Mouse (Mus musculus): Measurements from ENCODE around the gene Itga9. TPM values are rescaled to one million over a fixed set of nuclear protein-coding genes. Genes with fewer than 3 reads are reported as not detected.
A peak's percentile ranks its signal among the peaks of the same experiment; 100 is the strongest.

Gene Itga9
- polyA plus RNA-seq, 1 experiment from 2014 or later, result 1.6 TPM

DNA sequence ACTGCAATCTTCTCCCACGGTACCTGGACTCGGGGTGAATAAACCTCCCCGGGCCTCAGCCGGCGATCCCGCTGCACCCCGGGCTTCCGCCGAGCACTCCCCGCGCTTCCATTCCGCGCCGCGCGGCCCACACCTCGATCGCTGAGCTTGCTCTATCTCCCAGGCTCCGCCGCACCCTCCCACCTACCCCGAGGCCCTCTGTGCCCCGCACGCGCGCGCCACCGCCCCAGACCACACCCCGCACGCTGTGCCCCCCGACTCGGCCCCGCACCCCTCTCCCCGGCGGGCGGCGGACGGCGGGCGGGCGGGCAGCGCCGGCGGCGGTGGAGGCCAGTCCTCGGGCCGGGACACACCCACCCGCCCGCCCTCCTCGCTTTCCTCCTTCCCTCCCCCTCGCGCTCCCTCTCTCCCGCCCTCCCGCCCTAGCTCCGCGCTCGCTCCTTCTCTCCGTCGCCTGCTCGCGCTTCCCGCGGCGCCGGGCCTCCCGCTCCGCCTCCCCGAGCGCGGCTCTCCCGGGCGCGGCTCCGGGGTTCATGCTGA lies 319.7 kb downstream of the Itga9 start, which contains the start of gene Ctdspl:
Gene Ctdspl, plus strand, starts transcription at position 343 of the 540 bp plus-strand sequence.
- Histone ChIP-seq H3K4me3 (peak within 1 kb of the TSS; percentile 75), H3K27me3 (no peaks in the 10 kb centered on the region), H3K4me1 (peaks cover 31% of the 10 kb centered on the region), H3K27ac (replicated peaks) (peak within 1 kb of the TSS; percentile 89), H3K36me3 (no peaks in the 10 kb centered on the region), H3K9ac (replicated peaks) (peak within 1 kb of the TSS; percentile 84), H3K4me2 (replicated peaks) (peak within 1 kb of the TSS; percentile 92), H3K9me3 (no peaks in the 10 kb centered on the region)
- ATAC-seq (replicated peaks), result peak; percentile 66
- under 1% methylated on average over 58 of the region's 73 CpGs for WGBS

DNA sequence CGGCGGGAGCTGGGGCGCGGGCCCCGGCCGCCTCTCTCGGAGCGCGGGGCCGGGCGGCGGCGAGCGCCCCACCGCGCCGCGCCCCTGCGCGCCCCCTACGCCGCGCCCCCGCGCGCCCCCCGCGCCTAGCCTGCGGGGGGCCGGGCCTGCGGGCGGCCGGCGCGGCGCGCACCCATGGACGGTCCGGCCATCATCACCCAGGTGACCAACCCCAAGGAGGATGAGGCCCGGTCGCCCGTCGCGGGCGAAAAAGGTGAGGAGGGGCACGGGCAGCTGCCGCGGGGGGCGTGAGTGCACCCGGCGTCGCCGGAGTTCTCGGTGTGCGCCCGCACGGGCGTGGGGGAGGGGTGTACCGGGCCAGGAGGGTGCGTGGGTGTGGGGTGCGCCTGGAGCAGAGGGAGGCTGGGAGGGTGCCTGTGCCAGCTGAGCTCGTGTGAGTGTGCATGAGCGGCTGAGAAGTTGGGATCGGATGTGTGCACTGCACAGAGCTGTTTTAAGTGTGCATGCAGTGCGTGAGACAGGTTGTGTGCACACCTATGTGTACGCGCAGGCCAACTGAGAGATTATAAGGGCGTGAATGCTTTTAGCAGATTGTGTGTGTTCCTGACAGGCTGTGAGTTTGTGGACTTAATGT lies 320.3 kb downstream of the Itga9 start:
- no peaks in the 10 kb centered on the region for H3K9me3 ChIP-seq
- under 1% methylated on average over 67 of the region's 68 CpGs for WGBS
- peak; percentile 23; the same call in 1 of the 2 replicates for ATAC-seq (replicated peaks)
- H3K4me1 ChIP-seq, result peaks cover 31% of the 10 kb centered on the region
- H3K9ac ChIP-seq (replicated peaks), result peak overlapping the region; percentile 84
- no peaks in the 10 kb centered on the region for H3K36me3 ChIP-seq
- peak overlapping the region; percentile 75 for H3K4me3 ChIP-seq
- peak overlapping the region; percentile 89 for H3K27ac ChIP-seq (replicated peaks)
- no peaks in the 10 kb centered on the region for H3K27me3 ChIP-seq
- H3K4me2 ChIP-seq (replicated peaks), result peak overlapping the region; percentile 92

- Histone ChIP-seq H3K27ac (replicated peaks) (no peak overlapping the region), H3K4me1 (peaks cover 31% of the 10 kb centered on the region), H3K4me2 (replicated peaks) (peak overlapping the region; percentile 92), H3K9ac (replicated peaks) (peak overlapping the region; percentile 84), H3K36me3 (no peaks in the 10 kb centered on the region), H3K27me3 (no peaks in the 10 kb centered on the region), H3K4me3 (peak overlapping the region; percentile 75), H3K9me3 (no peaks in the 10 kb centered on the region)
- ATAC-seq (replicated peaks), result no peak; the same call in 1 of the 2 replicates
- 28% methylated on average over 8 of the region's 8 CpGs for WGBS
These were observed 321.0 kb downstream of the Itga9 start for GRCm38 (mm10) chr9:118927501-118927900.

GRCm38 (mm10) chr9:118928007-118928406 lies 321.5 kb downstream of the Itga9 start:
- ATAC-seq (replicated peaks), result no peak
- 56% methylated on average over 2 of the region's 2 CpGs for WGBS
- H3K27me3 ChIP-seq, result no peaks in the 10 kb centered on the region
- H3K9me3 ChIP-seq, result no peaks in the 10 kb centered on the region
- no peak overlapping the region for H3K27ac ChIP-seq (replicated peaks)
- peak overlapping the region; percentile 84 for H3K9ac ChIP-seq (replicated peaks)
- H3K4me3 ChIP-seq, result peak overlapping the region; percentile 75
- H3K4me1 ChIP-seq, result peaks cover 31% of the 10 kb centered on the region
- peak overlapping the region; percentile 92 for H3K4me2 ChIP-seq (replicated peaks)
- H3K36me3 ChIP-seq, result no peaks in the 10 kb centered on the region

GRCm38 (mm10) chr9:118928656-118929055 lies 322.2 kb downstream of the Itga9 start:
- Histone ChIP-seq H3K9me3 (no peaks in the 10 kb centered on the region), H3K36me3 (no peaks in the 10 kb centered on the region), H3K9ac (replicated peaks) (no peak overlapping the region), H3K4me2 (replicated peaks) (0 out of 2 replicates have a peak overlapping the region, but pooled peaks have one; percentile 92), H3K27ac (replicated peaks) (no peak overlapping the region), H3K27me3 (no peaks in the 10 kb centered on the region), H3K4me1 (peaks cover 31% of the 10 kb centered on the region), H3K4me3 (no peak overlapping the region)
- WGBS, result 40% methylated on average over 7 of the region's 7 CpGs
- no peak for ATAC-seq (replicated peaks)

DNA sequence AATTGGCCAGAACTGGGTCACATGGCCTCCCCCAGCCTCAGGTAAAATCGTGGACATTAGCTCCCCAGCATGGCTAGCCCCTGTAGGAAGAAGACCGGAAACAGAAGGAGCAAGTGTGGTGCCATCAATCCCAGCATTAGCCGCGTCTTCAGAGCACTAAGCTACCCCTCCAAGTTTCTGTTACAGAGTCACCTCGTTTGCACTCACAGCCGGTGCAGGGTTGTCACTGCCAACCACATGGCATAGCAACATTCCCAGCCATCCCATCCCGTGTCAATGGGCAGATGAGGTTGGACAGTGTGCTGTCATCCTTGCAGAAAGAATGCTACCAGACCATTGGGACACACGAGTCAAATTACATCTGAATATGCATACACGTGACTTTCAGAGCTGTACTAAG lies 324.1 kb downstream of the Itga9 start:
- Histone ChIP-seq H3K9ac (replicated peaks) (no peak overlapping the region), H3K27ac (replicated peaks) (no peak overlapping the region), H3K9me3 (no peaks in the 10 kb centered on the region), H3K4me2 (replicated peaks) (no peak overlapping the region), H3K4me1 (peaks cover 21% of the 10 kb centered on the region), H3K36me3 (no peaks in the 10 kb centered on the region), H3K27me3 (no peaks in the 10 kb centered on the region), H3K4me3 (no peak overlapping the region)
- ATAC-seq (replicated peaks), result no peak
- WGBS, result 78% methylated on average over 9 of the region's 9 CpGs

DNA sequence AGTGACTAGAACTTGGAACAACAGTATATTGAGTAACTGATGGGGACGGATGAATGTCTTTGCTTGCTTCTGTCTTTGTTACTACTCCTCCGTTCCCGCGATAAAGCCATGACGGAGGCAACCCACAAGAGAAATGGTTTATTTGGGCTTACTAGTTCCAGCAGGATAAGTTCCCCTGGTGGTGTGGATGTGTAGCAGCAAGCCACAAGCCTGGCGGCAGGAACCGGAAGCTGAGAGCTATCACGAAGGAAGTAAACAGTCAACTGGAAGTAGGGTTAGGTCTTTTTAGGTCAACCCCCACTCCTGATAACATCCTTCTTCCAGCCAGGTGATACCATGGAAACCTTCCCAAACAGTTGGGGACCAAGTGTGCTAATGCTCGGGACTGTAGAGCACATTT lies 327.3 kb downstream of the Itga9 start:
- Histone ChIP-seq H3K9ac (replicated peaks) (no peak overlapping the region), H3K27me3 (no peaks in the 10 kb centered on the region), H3K9me3 (no peaks in the 10 kb centered on the region), H3K36me3 (no peaks in the 10 kb centered on the region), H3K27ac (replicated peaks) (no peak overlapping the region), H3K4me3 (no peak overlapping the region), H3K4me2 (replicated peaks) (no peak overlapping the region), H3K4me1 (0 out of 2 replicates have a peak, but pooled peaks cover under 1% of the 10 kb centered on the region)
- WGBS, result 97% methylated on average over 9 of the region's 9 CpGs
- no peak for ATAC-seq (replicated peaks)

GRCm38 (mm10) chr9:118934319-118934718 lies 327.8 kb downstream of the Itga9 start:
- H3K27ac ChIP-seq (replicated peaks), result no peak overlapping the region
- H3K4me1 ChIP-seq, result 0 out of 2 replicates have a peak, but pooled peaks cover 1% of the 10 kb centered on the region
- H3K9ac ChIP-seq (replicated peaks), result no peak overlapping the region
- no peak overlapping the region for H3K4me3 ChIP-seq
- 91% methylated on average over 12 of the region's 12 CpGs for WGBS
- no peak for ATAC-seq (replicated peaks)
- no peaks in the 10 kb centered on the region for H3K36me3 ChIP-seq
- H3K9me3 ChIP-seq, result no peaks in the 10 kb centered on the region
- no peak overlapping the region for H3K4me2 ChIP-seq (replicated peaks)
- no peaks in the 10 kb centered on the region for H3K27me3 ChIP-seq

- no peaks in the 10 kb centered on the region for H3K9me3 ChIP-seq
- no peak for ATAC-seq (replicated peaks)
- H3K36me3 ChIP-seq, result no peaks in the 10 kb centered on the region
- 91% methylated on average over 13 of the region's 13 CpGs for WGBS
- no peak overlapping the region for H3K9ac ChIP-seq (replicated peaks)
- no peak overlapping the region for H3K4me2 ChIP-seq (replicated peaks)
- H3K4me3 ChIP-seq, result no peak overlapping the region
- H3K27ac ChIP-seq (replicated peaks), result no peak overlapping the region
- 0 out of 2 replicates have a peak, but pooled peaks cover 6% of the 10 kb centered on the region for H3K4me1 ChIP-seq
- no peaks in the 10 kb centered on the region for H3K27me3 ChIP-seq
These were observed 328.6 kb downstream of the Itga9 start for GRCm38 (mm10) chr9:118935098-118935497.

DNA sequence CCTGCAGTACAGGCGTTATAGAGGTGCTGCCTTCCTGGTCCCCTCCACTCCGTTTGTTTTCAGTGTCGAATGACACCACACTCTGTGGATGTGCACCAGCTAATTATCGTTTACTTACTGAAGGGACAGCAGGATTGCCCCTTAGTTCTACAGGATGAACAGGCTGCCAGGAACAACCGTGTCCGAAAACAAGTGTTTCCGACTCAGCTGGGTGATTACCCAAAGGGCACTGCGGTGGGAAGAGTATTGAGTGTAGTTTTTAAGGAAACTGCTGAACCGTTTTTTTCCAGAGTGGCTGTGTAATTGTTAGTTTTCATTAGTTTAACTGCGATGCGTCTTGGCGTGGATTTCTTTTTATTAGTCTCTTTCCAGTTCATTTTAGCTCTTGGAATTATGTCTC lies 329.6 kb downstream of the Itga9 start:
- H3K9me3 ChIP-seq, result no peaks in the 10 kb centered on the region
- no peak overlapping the region for H3K4me3 ChIP-seq
- H3K4me2 ChIP-seq (replicated peaks), result no peak overlapping the region
- no peak overlapping the region for H3K9ac ChIP-seq (replicated peaks)
- no peak for ATAC-seq (replicated peaks)
- H3K4me1 ChIP-seq, result 0 out of 2 replicates have a peak, but pooled peaks cover 9% of the 10 kb centered on the region
- H3K36me3 ChIP-seq, result no peaks in the 10 kb centered on the region
- H3K27me3 ChIP-seq, result no peaks in the 10 kb centered on the region
- 62% methylated on average over 12 of the region's 12 CpGs for WGBS
- no peak overlapping the region for H3K27ac ChIP-seq (replicated peaks)

GRCm38 (mm10) chr9:118937515-118937914 lies 331.0 kb downstream of the Itga9 start:
- no peak overlapping the region for H3K27ac ChIP-seq (replicated peaks)
- no peak overlapping the region for H3K9ac ChIP-seq (replicated peaks)
- ATAC-seq (replicated peaks), result no peak
- H3K36me3 ChIP-seq, result no peaks in the 10 kb centered on the region
- H3K4me1 ChIP-seq, result 0 out of 2 replicates have a peak, but pooled peaks cover 9% of the 10 kb centered on the region
- H3K4me3 ChIP-seq, result no peak overlapping the region
- H3K27me3 ChIP-seq, result no peaks in the 10 kb centered on the region
- WGBS, result 54% methylated on average over 3 of the region's 3 CpGs
- H3K9me3 ChIP-seq, result no peaks in the 10 kb centered on the region
- H3K4me2 ChIP-seq (replicated peaks), result no peak overlapping the region

DNA sequence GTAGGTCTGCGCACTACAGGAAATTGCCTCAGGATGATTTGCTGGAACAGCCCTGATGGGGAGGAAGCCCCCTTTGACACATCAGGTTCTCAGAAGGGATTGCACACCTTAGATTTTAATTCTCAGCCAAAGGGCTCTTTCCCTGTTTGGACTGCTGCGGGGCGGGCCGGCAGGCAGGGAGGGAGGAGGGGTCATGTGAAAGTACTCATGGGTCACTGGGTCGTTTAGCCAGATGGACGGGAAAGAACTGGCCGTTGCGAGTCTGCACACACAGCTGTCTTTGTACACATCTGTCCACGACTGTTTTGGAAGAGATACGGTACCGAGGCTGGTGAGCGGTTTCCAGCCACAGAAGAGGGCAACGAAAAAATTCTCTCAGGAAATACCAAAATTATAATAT lies 332.9 kb downstream of the Itga9 start:
- Histone ChIP-seq H3K9ac (replicated peaks) (no peak overlapping the region), H3K9me3 (no peaks in the 10 kb centered on the region), H3K36me3 (no peaks in the 10 kb centered on the region), H3K4me2 (replicated peaks) (no peak overlapping the region), H3K27me3 (no peaks in the 10 kb centered on the region), H3K27ac (replicated peaks) (no peak overlapping the region), H3K4me3 (no peak overlapping the region), H3K4me1 (0 out of 2 replicates have a peak, but pooled peaks cover 9% of the 10 kb centered on the region)
- ATAC-seq (replicated peaks), result no peak
- 44% methylated on average over 13 of the region's 13 CpGs for WGBS

All from forebrain, embryonic 15.5 days (tissue).